Mouse (Mus musculus): ENCODE results near the gene Ptprn. TPM values are rescaled to one million over a fixed set of nuclear protein-coding genes. Genes with fewer than 3 reads are reported as not detected.

The Ptprn gene
- polyA plus RNA-seq, 1 experiment from 2014 or later, result 4.5 TPM

GRCm38 (mm10) chr1:75231224-75231623, 33.1 kb downstream of the Ptprn start:
- Histone ChIP-seq H3K4me3 (no peak overlapping the region), H3K36me3 (ENCODE audit: poor library complexity, severe bottlenecking) (no peaks in the 10 kb centered on the region), H3K27ac (no peak overlapping the region), H3K27me3 (peaks cover 10% of the 10 kb centered on the region; the same call in 1 of the 2 replicates), H3K9ac (no peak overlapping the region), H3K4me2 (no peak overlapping the region), H3K4me1 (peaks cover 17% of the 10 kb centered on the region; the same call in 1 of the 2 replicates), H3K9me3 (replicated peaks) (no peaks in the 10 kb centered on the region)
- WGBS, result 85% methylated on average over 4 of the region's 4 CpGs
- ATAC-seq, result no peak

GRCm38 (mm10) chr1:75230335-75230994, 33.8 kb downstream of the Ptprn start:
- H3K9me3 ChIP-seq (replicated peaks), result no peaks in the 10 kb centered on the region
- peaks cover 11% of the 10 kb centered on the region; the same call in 1 of the 2 replicates for H3K4me1 ChIP-seq
- H3K27ac ChIP-seq, result no peak overlapping the region
- 83% methylated on average over 7 of the region's 7 CpGs for WGBS
- no peaks in the 10 kb centered on the region for H3K36me3 ChIP-seq (ENCODE audit: poor library complexity, severe bottlenecking)
- peaks cover 10% of the 10 kb centered on the region; the same call in 1 of the 2 replicates for H3K27me3 ChIP-seq
- ATAC-seq, result no peak
- H3K9ac ChIP-seq, result no peak overlapping the region
- H3K4me3 ChIP-seq, result no peak overlapping the region
- no peak overlapping the region for H3K4me2 ChIP-seq

DNA sequence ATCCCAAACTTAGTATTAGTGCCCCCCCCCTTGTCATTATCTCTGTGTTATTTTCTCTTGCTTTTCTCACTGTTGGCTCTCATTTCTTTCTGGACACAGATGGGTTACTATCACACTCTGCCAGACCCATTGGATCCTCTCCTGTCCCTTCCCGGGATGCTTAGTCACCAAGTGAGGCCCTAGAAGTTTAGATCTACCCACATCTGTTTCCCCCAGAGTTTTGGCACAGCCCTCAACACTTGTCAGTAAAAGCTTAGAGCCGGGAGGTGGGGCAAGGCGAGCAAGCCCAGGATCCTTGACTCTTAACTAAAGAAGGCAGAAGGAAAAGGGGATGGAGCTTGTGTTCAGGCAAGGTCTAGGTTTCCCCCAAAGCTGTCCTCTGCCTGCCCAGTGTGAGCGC, 35.1 kb downstream of the Ptprn start:
- no peaks in the 10 kb centered on the region for H3K9me3 ChIP-seq (replicated peaks)
- ATAC-seq, result no peak
- H3K4me3 ChIP-seq, result no peak overlapping the region
- no peak overlapping the region for H3K9ac ChIP-seq
- H3K27ac ChIP-seq, result no peak overlapping the region
- no peak overlapping the region for H3K4me2 ChIP-seq
- H3K4me1 ChIP-seq, result peaks cover 4% of the 10 kb centered on the region; the same call in 1 of the 2 replicates
- WGBS, result 80% methylated on average over 4 of the region's 4 CpGs
- peaks cover 10% of the 10 kb centered on the region; the same call in 1 of the 2 replicates for H3K27me3 ChIP-seq
- no peaks in the 10 kb centered on the region for H3K36me3 ChIP-seq (ENCODE audit: poor library complexity, severe bottlenecking)

GRCm38 (mm10) chr1:75227653-75228052, 36.6 kb downstream of the Ptprn start:
- Histone ChIP-seq H3K9me3 (replicated peaks) (no peaks in the 10 kb centered on the region), H3K27me3 (peaks cover 18% of the 10 kb centered on the region), H3K27ac (no peak overlapping the region), H3K9ac (no peak overlapping the region), H3K4me2 (no peak overlapping the region), H3K4me3 (no peak overlapping the region), H3K36me3 (ENCODE audit: poor library complexity, severe bottlenecking) (no peaks in the 10 kb centered on the region), H3K4me1 (no peaks in the 10 kb centered on the region)
- no peak for ATAC-seq
- WGBS, result 64% methylated on average over 1 of the region's 1 CpGs

DNA sequence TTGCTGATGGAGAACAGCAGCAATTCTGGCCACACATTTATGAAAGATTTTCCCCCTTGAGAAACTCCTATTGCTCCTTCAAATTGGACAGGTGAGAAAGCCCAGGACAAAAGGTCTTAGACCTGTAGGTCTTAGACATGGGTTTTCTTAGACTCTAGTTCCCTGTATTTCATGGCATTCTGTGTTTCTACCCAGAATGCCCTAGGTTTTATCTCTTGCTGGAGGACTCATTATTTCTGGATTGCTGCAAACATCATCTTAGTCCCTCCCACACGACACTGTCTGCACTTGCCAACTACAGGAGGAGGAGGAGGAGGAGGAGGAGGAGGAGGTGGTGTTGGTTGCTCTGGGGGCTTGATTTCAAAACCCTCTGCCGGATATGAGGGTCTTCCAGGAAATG, 38.2 kb downstream of the Ptprn start:
- no peak for ATAC-seq
- Histone ChIP-seq H3K27me3 (peaks cover 33% of the 10 kb centered on the region), H3K9me3 (replicated peaks) (no peaks in the 10 kb centered on the region), H3K4me3 (no peak overlapping the region), H3K4me2 (no peak overlapping the region), H3K9ac (no peak overlapping the region), H3K36me3 (ENCODE audit: poor library complexity, severe bottlenecking) (no peaks in the 10 kb centered on the region), H3K27ac (no peak overlapping the region), H3K4me1 (no peaks in the 10 kb centered on the region)
- WGBS, result 54% methylated on average over 2 of the region's 2 CpGs

- H3K36me3 ChIP-seq (ENCODE audit: poor library complexity, severe bottlenecking), result no peaks in the 10 kb centered on the region
- no peak overlapping the region for H3K9ac ChIP-seq
- no peaks in the 10 kb centered on the region for H3K4me1 ChIP-seq
- no peak for ATAC-seq
- H3K9me3 ChIP-seq (replicated peaks), result no peaks in the 10 kb centered on the region
- 58% methylated on average over 3 of the region's 3 CpGs for WGBS
- H3K4me3 ChIP-seq, result no peak overlapping the region
- no peak overlapping the region for H3K4me2 ChIP-seq
- H3K27ac ChIP-seq, result no peak overlapping the region
- peaks cover 37% of the 10 kb centered on the region for H3K27me3 ChIP-seq
These were observed 38.8 kb downstream of the Ptprn start for GRCm38 (mm10) chr1:75225473-75225872.

DNA sequence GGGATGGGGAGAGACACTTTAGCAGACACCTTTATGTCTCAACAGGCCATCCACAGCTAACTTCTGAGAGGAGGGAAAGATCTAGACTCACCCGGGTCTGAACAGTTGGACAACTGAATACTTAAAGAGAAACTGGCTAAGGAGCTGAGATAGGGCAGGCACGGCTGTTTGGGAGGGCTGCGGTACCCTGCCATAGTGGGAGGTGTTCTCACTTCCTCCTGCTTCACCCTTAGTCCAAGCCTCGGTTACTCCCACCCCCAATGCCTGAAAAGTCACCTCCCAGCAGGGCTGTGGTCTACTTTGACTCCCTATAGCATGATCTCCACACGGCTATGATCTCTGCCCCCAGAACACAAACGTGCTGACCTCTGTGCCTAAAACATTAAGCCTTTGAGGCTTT, 40.8 kb downstream of the Ptprn start:
- no peaks in the 10 kb centered on the region for H3K36me3 ChIP-seq (ENCODE audit: poor library complexity, severe bottlenecking)
- WGBS, result 74% methylated on average over 6 of the region's 6 CpGs
- H3K4me3 ChIP-seq, result no peak overlapping the region
- H3K9me3 ChIP-seq (replicated peaks), result no peaks in the 10 kb centered on the region
- no peak overlapping the region for H3K9ac ChIP-seq
- H3K4me1 ChIP-seq, result peaks cover 13% of the 10 kb centered on the region
- ATAC-seq, result no peak
- H3K27me3 ChIP-seq, result peaks cover 48% of the 10 kb centered on the region
- no peak overlapping the region for H3K27ac ChIP-seq
- no peak overlapping the region for H3K4me2 ChIP-seq

- H3K9ac ChIP-seq, result no peak overlapping the region
These were observed 41.4 kb downstream of the Ptprn start for GRCm38 (mm10) chr1:75222926-75223325.

GRCm38 (mm10) chr1:75221538-75221937, 42.8 kb downstream of the Ptprn start:
- Histone ChIP-seq H3K9me3 (replicated peaks) (no peaks in the 10 kb centered on the region), H3K4me2 (no peak overlapping the region), H3K27me3 (peaks cover 68% of the 10 kb centered on the region), H3K27ac (no peak overlapping the region), H3K4me3 (no peak overlapping the region), H3K4me1 (peaks cover 21% of the 10 kb centered on the region), H3K9ac (no peak overlapping the region), H3K36me3 (ENCODE audit: poor library complexity, severe bottlenecking) (no peaks in the 10 kb centered on the region)
- WGBS, result 75% methylated on average over 3 of the region's 3 CpGs
- ATAC-seq, result no peak

More at GRCm38 (mm10) chr1:75222926-75223325, 41.4 kb downstream of the Ptprn start:
- no peaks in the 10 kb centered on the region for H3K9me3 ChIP-seq (replicated peaks)
- no peak overlapping the region for H3K4me3 ChIP-seq
- no peak for ATAC-seq
- H3K27ac ChIP-seq, result no peak overlapping the region
- H3K4me2 ChIP-seq, result no peak overlapping the region
- peaks cover 18% of the 10 kb centered on the region for H3K4me1 ChIP-seq
- H3K27me3 ChIP-seq, result peaks cover 54% of the 10 kb centered on the region
- WGBS, result 87% methylated on average over 6 of the region's 6 CpGs
- no peaks in the 10 kb centered on the region for H3K36me3 ChIP-seq (ENCODE audit: poor library complexity, severe bottlenecking)

- H3K36me3 ChIP-seq (ENCODE audit: poor library complexity, severe bottlenecking), result peaks cover 17% of the 10 kb centered on the region
- peak within 1 kb of the TSS; percentile 91 for H3K4me2 ChIP-seq
- H3K9me3 ChIP-seq (replicated peaks), result no peaks in the 10 kb centered on the region
- under 1% methylated on average over 34 of the region's 34 CpGs for WGBS
- H3K4me3 ChIP-seq, result peak within 1 kb of the TSS; percentile 54
- H3K9ac ChIP-seq, result peak within 1 kb of the TSS; percentile 65
- ATAC-seq, result peak; percentile 48
- H3K27ac ChIP-seq, result peak within 1 kb of the TSS; percentile 8; the same call in 1 of the 2 replicates
- H3K4me1 ChIP-seq, result peaks cover 21% of the 10 kb centered on the region
- peaks cover 79% of the 10 kb centered on the region for H3K27me3 ChIP-seq
These were observed 44.8 kb downstream of the Ptprn start, which contains the start of gene Tuba4a for GRCm38 (mm10) chr1:75219531-75219930. Tuba4a (minus strand) TSS chr1:75219865.

DNA sequence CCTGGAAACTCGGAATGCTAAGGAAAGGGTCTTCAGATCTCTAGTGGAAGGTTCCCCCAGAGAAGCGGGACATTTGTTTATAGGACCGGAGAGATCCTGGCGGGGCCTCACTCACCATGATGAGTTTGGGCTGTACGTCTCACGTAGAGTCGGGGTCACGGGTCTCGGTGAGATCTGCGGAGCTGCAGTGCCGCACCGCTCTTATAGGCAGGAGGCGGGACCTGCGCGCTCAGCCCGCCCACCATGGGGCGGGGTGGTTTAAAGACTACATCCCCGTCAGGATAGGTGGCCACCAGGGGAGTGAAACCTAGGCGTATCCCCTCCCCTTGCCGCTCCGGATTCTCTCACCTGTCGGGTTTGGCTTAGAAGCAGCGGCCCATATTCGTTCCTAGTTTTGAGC, 45.2 kb downstream of the Ptprn start:
- Histone ChIP-seq H3K9me3 (replicated peaks) (no peaks in the 10 kb centered on the region), H3K27me3 (peaks cover 79% of the 10 kb centered on the region), H3K4me3 (peak overlapping the region; percentile 54), H3K4me2 (peak overlapping the region; percentile 91), H3K4me1 (peaks cover 21% of the 10 kb centered on the region), H3K36me3 (ENCODE audit: poor library complexity, severe bottlenecking) (peaks cover 22% of the 10 kb centered on the region), H3K27ac (no peak overlapping the region), H3K9ac (peak overlapping the region; percentile 65)
- WGBS, result under 1% methylated on average over 24 of the region's 24 CpGs
- ATAC-seq, result peak; percentile 86

- H3K9ac ChIP-seq, result peak overlapping the region; percentile 65
- H3K36me3 ChIP-seq (ENCODE audit: poor library complexity, severe bottlenecking), result peaks cover 29% of the 10 kb centered on the region
- peak overlapping the region; percentile 54 for H3K4me3 ChIP-seq
- ATAC-seq, result peak; percentile 56
- no peaks in the 10 kb centered on the region for H3K9me3 ChIP-seq (replicated peaks)
- H3K27ac ChIP-seq, result peak overlapping the region; percentile 20
- H3K4me1 ChIP-seq, result peaks cover 21% of the 10 kb centered on the region
- WGBS, result 1% methylated on average over 35 of the region's 38 CpGs
- H3K4me2 ChIP-seq, result peak overlapping the region; percentile 91
- H3K27me3 ChIP-seq, result peaks cover 78% of the 10 kb centered on the region
These were observed 45.9 kb downstream of the Ptprn start for GRCm38 (mm10) chr1:75218227-75219001.

Data from forebrain, embryonic 13.5 days (tissue).